Mouse (Mus musculus) olfactory bulb, adult 2 months (tissue): Measurements from ENCODE around the gene Epha6.

ENCODE experiments used
- CTCF ChIP-seq: fragments of 200-500 bp; IDR thresholded peaks from 2 replicates; pipeline ENCODE4 v1.5.1; 2012; ENCODE audit warnings: low read depth, mild to moderate bottlenecking, low read length, moderate library complexity; ENCODE audit not compliant: insufficient read depth
- POLR2A ChIP-seq: fragments of 200-500 bp; IDR thresholded peaks from 2 replicates; pipeline ENCODE4 v1.6.1; 2012; ENCODE audit warnings: mild to moderate bottlenecking, low read depth, low read length, moderate library complexity; ENCODE audit not compliant: insufficient read depth

- TF ChIP-seq CTCF = no peak
- TF ChIP-seq POLR2A = no peak
Observed at GRCm38 (mm10) chr16:59769936-59770335, 835.4 kb downstream of the Epha6 start.
